Mouse (Mus musculus): ENCODE measurements at regions not wholly inside any gene's neighbourhood (a gene's known extent, or its start where the extent isn't known, plus 50 kb on each side); places are given as distances from the start of the nearest gene placed in this dataset.

DNA sequence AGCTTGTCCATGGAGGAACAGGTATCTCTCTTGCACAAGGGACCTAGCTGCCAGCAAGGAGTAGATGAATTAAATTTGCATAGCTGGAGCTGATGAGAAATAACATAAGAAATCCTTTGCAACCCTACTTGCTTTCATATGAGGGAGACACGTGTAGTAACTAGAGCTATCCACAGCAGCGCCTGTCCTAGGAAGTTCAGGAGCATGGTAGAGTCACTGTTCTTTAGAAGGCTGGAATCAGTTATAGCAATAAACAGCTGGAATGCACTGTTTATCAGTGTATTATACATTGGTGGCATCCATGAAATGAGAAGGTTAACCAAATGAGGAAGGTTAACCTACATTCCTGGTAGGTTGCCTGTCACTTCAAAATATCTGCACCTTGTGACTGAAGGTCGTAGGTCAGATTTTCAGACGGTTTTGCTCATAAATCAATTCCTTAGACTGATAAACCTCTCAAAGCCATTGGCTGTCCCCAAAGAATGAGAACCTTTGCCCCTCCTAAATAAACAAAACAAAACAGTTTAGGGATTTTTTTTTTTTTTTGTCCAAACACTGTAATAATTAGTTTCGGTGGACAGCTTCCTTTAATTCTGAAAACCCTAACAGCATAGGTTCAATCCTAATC is 60.8 kb downstream of the Plk2 start:
- TF ChIP-seq CHD2 (IDR thresholded peaks at IDR 0.05; ENCODE audit: low read length) (no peak), USF1 (IDR thresholded peaks at IDR 0.05; ENCODE audit: low read depth, low read length) (no peak), CTCF (conservative IDR thresholded peaks at IDR 0.05 in 1 of 2, IDR thresholded peaks at IDR 0.05 in 1 of 2; ENCODE audit: low read depth in 2 of 2, low read length in 2 of 2) (no peak), BHLHE40 (IDR thresholded peaks at IDR 0.05; ENCODE audit: low read depth, low read length) (no peak), ZKSCAN1 (IDR thresholded peaks at IDR 0.05; ENCODE audit: borderline replicate concordance, low read depth, low read length) (no peak), SMC3 (IDR thresholded peaks at IDR 0.05; ENCODE audit: low read depth, low read length) (no peak), TCF12 (IDR thresholded peaks at IDR 0.05; ENCODE audit: low read depth, low read length) (no peak)

Measured in CH12.LX (cell line).